Mouse (Mus musculus) heart, embryonic 15.5 days (tissue): ENCODE results near the gene Mat2a. TPM values are rescaled to one million over a fixed set of nuclear protein-coding genes. Genes with fewer than 3 reads are reported as not detected.

Experiments used
- ATAC-seq: fragments of 200-750 bp; cut with Nextera tagmentation; replicated peaks from 2 replicates; pipeline ENCODE4 v1.8.0; 2017; ENCODE audit warnings: low read depth, moderate TSS enrichment; ENCODE audit not compliant: insufficient number of reproducible peaks, insufficient read depth, low FRiP score
- H3K27ac ChIP-seq: fragments of 300-500 bp; sonication (generic); 2 replicates; pipeline ENCODE4 v1.5.1; 2015; ENCODE audit warnings: mild to moderate bottlenecking, inconsistent platforms
- H3K27me3 ChIP-seq: fragments of 300-500 bp; sonication (generic); 2 replicates; pipeline ENCODE4 v1.6.1; 2015; ENCODE audit warnings: inconsistent platforms
- H3K36me3 ChIP-seq: fragments of 300-500 bp; sonication (generic); 2 replicates; pipeline ENCODE4 v1.6.1; 2015; ENCODE audit warnings: mild to moderate bottlenecking, inconsistent platforms
- H3K4me1 ChIP-seq: fragments of 300-500 bp; sonication (generic); replicated peaks from 2 replicates; pipeline ENCODE4 v1.6.1; 2015; ENCODE audit warnings: inconsistent platforms
- H3K4me2 ChIP-seq: fragments of 300-500 bp; sonication (generic); 2 replicates; pipeline ENCODE4 v1.6.1; 2015; ENCODE audit warnings: inconsistent platforms, mild to moderate bottlenecking, moderate library complexity
- H3K4me3 ChIP-seq: fragments of 300-500 bp; sonication (generic); 2 replicates; pipeline ENCODE4 v1.5.1; 2015; ENCODE audit warnings: mild to moderate bottlenecking, inconsistent platforms
- H3K9ac ChIP-seq: fragments of 300-500 bp; sonication (generic); 2 replicates; pipeline ENCODE4 v1.6.1; 2015; ENCODE audit warnings: mild to moderate bottlenecking, inconsistent platforms
- H3K9me3 ChIP-seq: fragments of 300-500 bp; sonication (generic); replicated peaks from 2 replicates; pipeline ENCODE4 v1.6.1; 2016; ENCODE audit warnings: inconsistent platforms
- WGBS: fragments of 180-500 bp; shearing (Covaris S2); methylation state at CpG from one replicate; pipeline ENCODE4 v1.1.7; 2015; ENCODE audit warnings: mixed read lengths; 5-methylcytosine and 5-hydroxymethylcytosine counted together
- polyA plus RNA-seq: library from polyadenylated mRNA; unstranded; fragments of >200 nt; fragmentation: Nextera tagmentation; extraction: Ambion mirVana; gene quantifications from 2 replicates; pipeline ENCODE4 v1.2.1, GENCODE M21; 2015

The Mat2a gene
- polyA plus RNA-seq, 1 experiment from 2014 or later: 247 TPM

- WGBS: 70% methylated on average over 7 of the region's 7 CpGs
- no peak for ATAC-seq
These were observed 28.8 kb downstream of the Mat2a start for GRCm38 (mm10) chr6:72410518-72410917.

GRCm38 (mm10) chr6:72410003-72410402 lies 29.4 kb downstream of the Mat2a start:
- Histone ChIP-seq H3K36me3 (no peaks in the 10 kb centered on the region), H3K9me3 (no peaks in the 10 kb centered on the region), H3K9ac (no peak overlapping the region), H3K27me3 (no peaks in the 10 kb centered on the region), H3K4me1 (peaks cover 10% of the 10 kb centered on the region), H3K4me2 (no peak overlapping the region), H3K4me3 (no peak overlapping the region), H3K27ac (no peak overlapping the region)
- no peak for ATAC-seq
- 15% methylated on average over 1 of the region's 1 CpGs for WGBS

More at GRCm38 (mm10) chr6:72410518-72410917, 28.8 kb downstream of the Mat2a start:
- no peaks in the 10 kb centered on the region for H3K27me3 ChIP-seq
- no peak overlapping the region for H3K9ac ChIP-seq
- H3K4me2 ChIP-seq: no peak overlapping the region
- H3K27ac ChIP-seq: no peak overlapping the region
- no peaks in the 10 kb centered on the region for H3K9me3 ChIP-seq
- H3K4me3 ChIP-seq: no peak overlapping the region
- peaks cover 15% of the 10 kb centered on the region for H3K4me1 ChIP-seq
- H3K36me3 ChIP-seq: no peaks in the 10 kb centered on the region

GRCm38 (mm10) chr6:72409567-72409966 lies 29.8 kb downstream of the Mat2a start:
- Histone ChIP-seq H3K9me3 (no peaks in the 10 kb centered on the region), H3K36me3 (no peaks in the 10 kb centered on the region), H3K27ac (no peak overlapping the region), H3K4me2 (no peak overlapping the region), H3K9ac (no peak overlapping the region), H3K4me1 (peaks cover 7% of the 10 kb centered on the region), H3K27me3 (no peaks in the 10 kb centered on the region), H3K4me3 (no peak overlapping the region)
- ATAC-seq: no peak
- WGBS: 16% methylated on average over 3 of the region's 3 CpGs

GRCm38 (mm10) chr6:72407119-72407518 lies 32.2 kb downstream of the Mat2a start:
- Histone ChIP-seq H3K9me3 (no peaks in the 10 kb centered on the region), H3K4me2 (no peak overlapping the region), H3K4me3 (no peak overlapping the region), H3K9ac (no peak overlapping the region), H3K4me1 (no peaks in the 10 kb centered on the region), H3K36me3 (no peaks in the 10 kb centered on the region), H3K27ac (no peak overlapping the region), H3K27me3 (no peaks in the 10 kb centered on the region)
- WGBS: 4% methylated on average over 5 of the region's 5 CpGs
- peak; percentile 39 for ATAC-seq

GRCm38 (mm10) chr6:72405356-72405755 lies 34.0 kb downstream of the Mat2a start:
- no peaks in the 10 kb centered on the region for H3K36me3 ChIP-seq
- no peak overlapping the region for H3K9ac ChIP-seq
- H3K9me3 ChIP-seq: no peaks in the 10 kb centered on the region
- no peak overlapping the region for H3K4me3 ChIP-seq
- WGBS: 72% methylated on average over 7 of the region's 7 CpGs
- no peak for ATAC-seq
- no peak overlapping the region for H3K27ac ChIP-seq
- no peaks in the 10 kb centered on the region for H3K27me3 ChIP-seq
- H3K4me2 ChIP-seq: no peak overlapping the region
- no peaks in the 10 kb centered on the region for H3K4me1 ChIP-seq

GRCm38 (mm10) chr6:72401875-72402274 lies 37.5 kb downstream of the Mat2a start:
- no peak overlapping the region for H3K4me3 ChIP-seq
- no peaks in the 10 kb centered on the region for H3K4me1 ChIP-seq
- no peak overlapping the region for H3K4me2 ChIP-seq
- no peak overlapping the region for H3K27ac ChIP-seq
- no peaks in the 10 kb centered on the region for H3K9me3 ChIP-seq
- H3K9ac ChIP-seq: no peak overlapping the region
- ATAC-seq: no peak
- H3K27me3 ChIP-seq: no peaks in the 10 kb centered on the region
- H3K36me3 ChIP-seq: no peaks in the 10 kb centered on the region
- WGBS: 28% methylated on average over 7 of the region's 7 CpGs

GRCm38 (mm10) chr6:72399967-72400366 lies 39.4 kb downstream of the Mat2a start:
- Histone ChIP-seq H3K4me3 (no peak overlapping the region), H3K4me1 (no peaks in the 10 kb centered on the region), H3K9me3 (no peaks in the 10 kb centered on the region), H3K36me3 (no peaks in the 10 kb centered on the region), H3K27ac (no peak overlapping the region), H3K4me2 (no peak overlapping the region), H3K9ac (no peak overlapping the region), H3K27me3 (no peaks in the 10 kb centered on the region)
- ATAC-seq: no peak
- 60% methylated on average over 2 of the region's 2 CpGs for WGBS

- 72% methylated on average over 10 of the region's 10 CpGs for WGBS
- Histone ChIP-seq H3K27me3 (no peaks in the 10 kb centered on the region), H3K4me2 (no peak overlapping the region), H3K9ac (no peak overlapping the region), H3K4me3 (no peak overlapping the region), H3K36me3 (no peaks in the 10 kb centered on the region), H3K9me3 (no peaks in the 10 kb centered on the region), H3K4me1 (no peaks in the 10 kb centered on the region), H3K27ac (no peak overlapping the region)
- ATAC-seq: no peak
These were observed 42.5 kb downstream of the Mat2a start for GRCm38 (mm10) chr6:72396837-72397251.

- H3K4me1 ChIP-seq: peaks cover 25% of the 10 kb centered on the region
- no peak overlapping the region for H3K27ac ChIP-seq
- H3K4me3 ChIP-seq: no peak overlapping the region
- no peaks in the 10 kb centered on the region for H3K27me3 ChIP-seq
- H3K9me3 ChIP-seq: no peaks in the 10 kb centered on the region
- no peak for ATAC-seq
- no peak overlapping the region for H3K9ac ChIP-seq
- 92% methylated on average over 5 of the region's 5 CpGs for WGBS
- no peaks in the 10 kb centered on the region for H3K36me3 ChIP-seq
- no peak overlapping the region for H3K4me2 ChIP-seq
These were observed 47.0 kb downstream of the Mat2a start for GRCm38 (mm10) chr6:72392341-72392740.

GRCm38 (mm10) chr6:72390795-72391521 lies 48.4 kb downstream of the Mat2a start:
- Histone ChIP-seq H3K4me1 (peaks cover 25% of the 10 kb centered on the region), H3K27ac (peak overlapping the region; percentile 97), H3K27me3 (no peaks in the 10 kb centered on the region), H3K9me3 (no peaks in the 10 kb centered on the region), H3K4me3 (peak overlapping the region; percentile 68), H3K4me2 (peak overlapping the region; percentile 66), H3K36me3 (peaks cover 5% of the 10 kb centered on the region; the same call in 1 of the 2 replicates), H3K9ac (peak overlapping the region; percentile 80)
- ATAC-seq: peak; percentile 78
- 16% methylated on average over 11 of the region's 12 CpGs for WGBS

GRCm38 (mm10) chr6:72389941-72390771 lies 49.2 kb downstream of the Mat2a start, which contains the start of gene Vamp8:
Gene Vamp8 (minus strand): TSS chr6:72390703.
- H3K9ac ChIP-seq: peak within 1 kb of the TSS; percentile 80
- peak within 1 kb of the TSS; percentile 66 for H3K4me2 ChIP-seq
- peaks cover 25% of the 10 kb centered on the region for H3K4me1 ChIP-seq
- H3K27ac ChIP-seq: peak within 1 kb of the TSS; percentile 97
- no peaks in the 10 kb centered on the region for H3K27me3 ChIP-seq
- under 1% methylated on average over 33 of the region's 33 CpGs for WGBS
- H3K36me3 ChIP-seq: peaks cover 8% of the 10 kb centered on the region
- H3K4me3 ChIP-seq: peak within 1 kb of the TSS; percentile 68
- H3K9me3 ChIP-seq: no peaks in the 10 kb centered on the region
- ATAC-seq: peak; percentile 69
